8 mouse cellular contexts compared by ENCODE assay signal in genomic region chr4:40946516-40947121, GRCm38 (mm10). TPM values are rescaled to one million over a fixed set of nuclear protein-coding genes. Genes with fewer than 3 reads are reported as not detected.
DNase-seq lines count a peak whose midpoint lies in the region; ATAC-seq lines count a peak whose summit lies in the region.

No protein-coding gene starts in this region.

- no peak for ATAC-seq in kidney, embryonic 16.5 days (ENCODE audit: low FRiP score, low TSS enrichment)
- no peak for ATAC-seq in embryonic facial prominence, embryonic 11.5 days (replicated peaks; ENCODE audit: insufficient number of reproducible peaks, low FRiP score, low TSS enrichment, low read depth)
- no peak for ATAC-seq in intestine, embryonic 16.5 days
- no peak for ATAC-seq in neural tube, embryonic 12.5 days (ENCODE audit: low FRiP score, low read depth)

- peaks cover 32% of the 10 kb centered on the region for H3K36me3 ChIP-seq in kidney, embryonic 16.5 days (ENCODE audit: insufficient read depth, low read length)
- H3K36me3 ChIP-seq in embryonic facial prominence, embryonic 11.5 days (replicated peaks; ENCODE audit: control insufficient read depth, insufficient read depth, low read depth, low read length) = peaks cover 3% of the 10 kb centered on the region
- peaks cover 3% of the 10 kb centered on the region; the same call in 1 of the 2 replicates for H3K36me3 ChIP-seq in intestine, embryonic 16.5 days (ENCODE audit: control insufficient read depth, insufficient read depth, low read length)
- peaks cover 56% of the 10 kb centered on the region for H3K36me3 ChIP-seq in neural tube, embryonic 12.5 days

- no peaks in the 10 kb centered on the region for H3K9me3 ChIP-seq in kidney, embryonic 16.5 days (ENCODE audit: low read length)
- H3K9me3 ChIP-seq in embryonic facial prominence, embryonic 11.5 days (replicated peaks; ENCODE audit: control insufficient read depth, low read length) = no peaks in the 10 kb centered on the region
- no peaks in the 10 kb centered on the region for H3K9me3 ChIP-seq in intestine, embryonic 16.5 days (ENCODE audit: control insufficient read depth, low read length)
- H3K9me3 ChIP-seq in neural tube, embryonic 12.5 days = no peaks in the 10 kb centered on the region

- WGBS in kidney, embryonic 16.5 days = 83% methylated on average over 7 of the region's 7 CpGs
- WGBS in embryonic facial prominence, embryonic 11.5 days = 90% methylated on average over 7 of the region's 7 CpGs
- WGBS in intestine, embryonic 16.5 days = 74% methylated on average over 7 of the region's 7 CpGs
- 88% methylated on average over 7 of the region's 7 CpGs for WGBS in neural tube, embryonic 12.5 days

- no peak overlapping the region for H3K27ac ChIP-seq in kidney, embryonic 16.5 days (ENCODE audit: low read length)
- H3K27ac ChIP-seq in embryonic facial prominence, embryonic 11.5 days (replicated peaks; ENCODE audit: low read depth, low read length) = no peak overlapping the region
- H3K27ac ChIP-seq in intestine, embryonic 16.5 days (ENCODE audit: low read length) = no peak overlapping the region
- H3K27ac ChIP-seq in neural tube, embryonic 12.5 days = no peak overlapping the region

- no peaks in the 10 kb centered on the region for H3K27me3 ChIP-seq in kidney, embryonic 16.5 days (ENCODE audit: insufficient read depth, low read length)
- H3K27me3 ChIP-seq in embryonic facial prominence, embryonic 11.5 days (ENCODE audit: control insufficient read depth, insufficient read depth, low read length) = no peaks in the 10 kb centered on the region
- H3K27me3 ChIP-seq in intestine, embryonic 16.5 days (replicated peaks; ENCODE audit: control insufficient read depth, insufficient read depth, low read length) = no peaks in the 10 kb centered on the region
- H3K27me3 ChIP-seq in neural tube, embryonic 12.5 days (replicated peaks) = no peaks in the 10 kb centered on the region

- H3K4me2 ChIP-seq in kidney, embryonic 16.5 days (replicated peaks; ENCODE audit: low read depth, low read length) = peak overlapping the region; percentile 77
- H3K4me2 ChIP-seq in embryonic facial prominence, embryonic 11.5 days (ENCODE audit: low read depth, low read length) = peak overlapping the region; percentile 60
- peak overlapping the region; percentile 76 for H3K4me2 ChIP-seq in intestine, embryonic 16.5 days (ENCODE audit: low read depth, low read length)
- peak overlapping the region; percentile 87 for H3K4me2 ChIP-seq in neural tube, embryonic 12.5 days (replicated peaks)

- no peak for DNase-seq in kidney, adult 9 months
- DNase-seq in embryonic facial prominence, embryonic 11.5 days (ENCODE audit: low spot score) = no peak
- DNase-seq in ovary, postnatal 10 days (ENCODE audit: low spot score) = no peak
- no peak for DNase-seq in ovary, adult 18-20 months (ENCODE audit: low spot score)
- DNase-seq in cerebellum, adult 18-20 months = no peak

- peak overlapping the region; percentile 77 for H3K4me3 ChIP-seq in kidney, embryonic 16.5 days (ENCODE audit: low read length)
- H3K4me3 ChIP-seq in embryonic facial prominence, embryonic 11.5 days (ENCODE audit: low read depth, low read length) = peak overlapping the region; percentile 91
- H3K4me3 ChIP-seq in intestine, embryonic 16.5 days (ENCODE audit: low read length) = peak overlapping the region; percentile 91
- H3K4me3 ChIP-seq in neural tube, embryonic 12.5 days = peak overlapping the region; percentile 87; the same call in 1 of the 2 replicates

- peak overlapping the region; percentile 84 for H3K9ac ChIP-seq in kidney, embryonic 16.5 days (replicated peaks; ENCODE audit: low read length)
- H3K9ac ChIP-seq in embryonic facial prominence, embryonic 11.5 days (replicated peaks; ENCODE audit: low read length) = peak overlapping the region; percentile 14; the same call in 1 of the 2 replicates
- peak overlapping the region; percentile 91 for H3K9ac ChIP-seq in intestine, embryonic 16.5 days (ENCODE audit: low read depth, low read length)
- peak overlapping the region; percentile 92 for H3K9ac ChIP-seq in neural tube, embryonic 12.5 days

- H3K4me1 ChIP-seq in kidney, embryonic 16.5 days (ENCODE audit: insufficient read depth, low read length) = peaks cover 19% of the 10 kb centered on the region
- no peaks in the 10 kb centered on the region for H3K4me1 ChIP-seq in embryonic facial prominence, embryonic 11.5 days (ENCODE audit: control insufficient read depth, insufficient read depth, low read length)
- H3K4me1 ChIP-seq in intestine, embryonic 16.5 days (ENCODE audit: control insufficient read depth, insufficient read depth, low read length) = peaks cover 16% of the 10 kb centered on the region
- peaks cover 24% of the 10 kb centered on the region for H3K4me1 ChIP-seq in neural tube, embryonic 12.5 days

RNA-seq across cellular contexts. Expression of gene Bag1, which starts 1.5 kb away (rescaled TPM):
- polyA plus RNA-seq in kidney, embryonic 16.5 days (2015; fragmentation: Nextera tagmentation; extraction: Ambion mirVana) = 210 and 215 TPM in 2 replicates
- 271 and 295 TPM in 2 replicates for polyA plus RNA-seq in embryonic facial prominence, embryonic 11.5 days (2014; fragmentation: Nextera tagmentation; extraction: Ambion mirVana)
- polyA plus RNA-seq in intestine, embryonic 16.5 days (2015; fragmentation: Nextera tagmentation; extraction: Ambion mirVana) = 142 and 152 TPM in 2 replicates
- polyA plus RNA-seq in neural tube, embryonic 12.5 days (2016; fragmentation: Nextera tagmentation; extraction: Ambion mirVana) = 238 and 242 TPM in 2 replicates

RNA-seq across cellular contexts. Expression of gene Chmp5, which starts 1.6 kb away (rescaled TPM):
- polyA plus RNA-seq in kidney, embryonic 16.5 days (2015; fragmentation: Nextera tagmentation; extraction: Ambion mirVana) = 120 and 123 TPM in 2 replicates
- polyA plus RNA-seq in embryonic facial prominence, embryonic 11.5 days (2014; fragmentation: Nextera tagmentation; extraction: Ambion mirVana) = 122 and 142 TPM in 2 replicates
- 103 and 104 TPM in 2 replicates for polyA plus RNA-seq in intestine, embryonic 16.5 days (2015; fragmentation: Nextera tagmentation; extraction: Ambion mirVana)
- polyA plus RNA-seq in neural tube, embryonic 12.5 days (2016; fragmentation: Nextera tagmentation; extraction: Ambion mirVana) = 154 and 155 TPM in 2 replicates

RNA-seq across cellular contexts. Expression of gene Nfx1, which starts 24.1 kb away (rescaled TPM):
- polyA plus RNA-seq in kidney, embryonic 16.5 days (2015; fragmentation: Nextera tagmentation; extraction: Ambion mirVana) = 92.0 and 94.7 TPM in 2 replicates
- 93.7 and 97.1 TPM in 2 replicates for polyA plus RNA-seq in embryonic facial prominence, embryonic 11.5 days (2014; fragmentation: Nextera tagmentation; extraction: Ambion mirVana)
- 69.1 and 70.5 TPM in 2 replicates for polyA plus RNA-seq in intestine, embryonic 16.5 days (2015; fragmentation: Nextera tagmentation; extraction: Ambion mirVana)
- 96.8 and 96.9 TPM in 2 replicates for polyA plus RNA-seq in neural tube, embryonic 12.5 days (2016; fragmentation: Nextera tagmentation; extraction: Ambion mirVana)

RNA-seq across cellular contexts. Expression of gene Spink4, which starts 26.8 kb away (rescaled TPM):
- polyA plus RNA-seq in kidney, embryonic 16.5 days (2015; fragmentation: Nextera tagmentation; extraction: Ambion mirVana) = not detected in 2 replicates
- polyA plus RNA-seq in embryonic facial prominence, embryonic 11.5 days (2014; fragmentation: Nextera tagmentation; extraction: Ambion mirVana) = not detected in 2 replicates
- polyA plus RNA-seq in intestine, embryonic 16.5 days (2015; fragmentation: Nextera tagmentation; extraction: Ambion mirVana) = 539 and 560 TPM in 2 replicates
- polyA plus RNA-seq in neural tube, embryonic 12.5 days (2016; fragmentation: Nextera tagmentation; extraction: Ambion mirVana) = not detected in 2 replicates

Comparison
In these comparisons a context has a peak if more than half of its experiments do, and no peak if none do; other contexts are left out.
1. H3K9ac ChIP-seq: peak in every context shown above with its lines; median percentile 92 in neural tube, embryonic 12.5 days; 91 in intestine, embryonic 16.5 days; 84 in kidney, embryonic 16.5 days; 14 in embryonic facial prominence, embryonic 11.5 days.